Mouse (Mus musculus): ENCODE measurements at regions not wholly inside any gene's neighbourhood (a gene's known extent, or its start where the extent isn't known, plus 50 kb on each side); places are given as distances from the start of the nearest gene placed in this dataset.

DNA sequence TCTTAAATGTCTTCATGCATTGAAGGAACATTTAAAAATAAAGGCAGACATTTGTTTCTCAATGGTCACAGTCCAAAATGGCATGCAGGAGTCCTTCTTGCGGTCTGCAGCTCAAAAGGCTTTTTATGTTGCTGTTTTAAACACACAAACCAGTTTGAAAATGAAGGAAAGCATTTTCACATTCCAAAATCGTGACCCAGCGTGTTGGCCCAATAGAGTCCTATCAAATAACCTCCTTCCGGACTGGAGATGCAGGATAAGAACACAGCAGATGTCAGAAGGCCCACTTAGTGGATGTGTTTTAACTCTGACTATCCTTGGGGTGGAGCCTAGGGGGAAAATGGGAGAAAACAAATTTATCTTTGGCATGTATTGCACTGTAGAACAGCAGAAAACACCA is 263.4 kb upstream of the Pik3r1 start:
- Histone ChIP-seq H3K4me3 (replicated peaks; ENCODE audit: low read length) (no peak overlapping the region), H3K27me3 (ENCODE audit: insufficient read depth, low read length) (no peaks in the 10 kb centered on the region), H3K9me3 (ENCODE audit: low read length) (no peaks in the 10 kb centered on the region), H3K4me1 (replicated peaks; ENCODE audit: low read depth, low read length) (no peaks in the 10 kb centered on the region), H3K36me3 (ENCODE audit: insufficient read depth, low read length) (no peaks in the 10 kb centered on the region)
- TF ChIP-seq NANOG (IDR thresholded peaks at IDR 0.05; ENCODE audit: borderline replicate concordance, low read length) (no peak), CTCF (conservative IDR thresholded peaks at IDR 0.05; ENCODE audit: low read length) (no peak), POU5F1 (IDR thresholded peaks at IDR 0.05; ENCODE audit: borderline replicate concordance, low read length) (no peak)

GRCm38 (mm10) chr13:102034484-102034883 is 266.5 kb upstream of the Pik3r1 start:
- H3K9me3 ChIP-seq (ENCODE audit: low read length), result no peaks in the 10 kb centered on the region
- TF ChIP-seq CTCF (conservative IDR thresholded peaks at IDR 0.05; ENCODE audit: low read length) (no peak), POU5F1 (IDR thresholded peaks at IDR 0.05; ENCODE audit: borderline replicate concordance, low read length) (no peak), NANOG (IDR thresholded peaks at IDR 0.05; ENCODE audit: borderline replicate concordance, low read length) (no peak)
- no peak overlapping the region for H3K4me3 ChIP-seq (replicated peaks; ENCODE audit: low read length)
- no peaks in the 10 kb centered on the region for H3K36me3 ChIP-seq (ENCODE audit: insufficient read depth, low read length)
- no peaks in the 10 kb centered on the region for H3K4me1 ChIP-seq (replicated peaks; ENCODE audit: low read depth, low read length)
- H3K27me3 ChIP-seq (ENCODE audit: insufficient read depth, low read length), result no peaks in the 10 kb centered on the region

DNA sequence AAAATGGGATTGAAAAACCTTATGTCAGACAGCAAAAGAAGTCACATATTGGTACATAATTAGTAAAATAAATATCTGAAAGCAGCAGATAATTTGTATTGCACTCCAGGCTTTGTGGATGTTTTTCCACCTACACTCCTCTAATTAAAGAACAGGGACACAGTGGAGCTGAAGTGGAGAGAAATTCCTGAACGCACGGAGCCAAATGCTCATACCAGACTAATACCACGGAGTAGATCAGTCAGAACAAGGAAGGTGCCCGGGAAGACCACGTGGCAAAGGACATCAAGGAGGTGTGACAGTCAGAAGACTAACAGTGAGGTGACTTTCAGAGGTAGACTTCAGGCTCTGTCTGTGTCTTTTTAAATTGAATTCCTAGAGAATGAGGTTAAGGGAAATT is 268.0 kb upstream of the Pik3r1 start:
- Histone ChIP-seq H3K4me3 (replicated peaks; ENCODE audit: low read length) (no peak overlapping the region), H3K36me3 (ENCODE audit: insufficient read depth, low read length) (no peaks in the 10 kb centered on the region), H3K4me1 (replicated peaks; ENCODE audit: low read depth, low read length) (no peaks in the 10 kb centered on the region), H3K9me3 (ENCODE audit: low read length) (no peaks in the 10 kb centered on the region), H3K27me3 (ENCODE audit: insufficient read depth, low read length) (no peaks in the 10 kb centered on the region)
- no peak for TF ChIP-seq NANOG (IDR thresholded peaks at IDR 0.05; ENCODE audit: borderline replicate concordance, low read length)
- TF ChIP-seq POU5F1 (IDR thresholded peaks at IDR 0.05; ENCODE audit: borderline replicate concordance, low read length), result no peak
- TF ChIP-seq CTCF (conservative IDR thresholded peaks at IDR 0.05; ENCODE audit: low read length), result no peak

DNA sequence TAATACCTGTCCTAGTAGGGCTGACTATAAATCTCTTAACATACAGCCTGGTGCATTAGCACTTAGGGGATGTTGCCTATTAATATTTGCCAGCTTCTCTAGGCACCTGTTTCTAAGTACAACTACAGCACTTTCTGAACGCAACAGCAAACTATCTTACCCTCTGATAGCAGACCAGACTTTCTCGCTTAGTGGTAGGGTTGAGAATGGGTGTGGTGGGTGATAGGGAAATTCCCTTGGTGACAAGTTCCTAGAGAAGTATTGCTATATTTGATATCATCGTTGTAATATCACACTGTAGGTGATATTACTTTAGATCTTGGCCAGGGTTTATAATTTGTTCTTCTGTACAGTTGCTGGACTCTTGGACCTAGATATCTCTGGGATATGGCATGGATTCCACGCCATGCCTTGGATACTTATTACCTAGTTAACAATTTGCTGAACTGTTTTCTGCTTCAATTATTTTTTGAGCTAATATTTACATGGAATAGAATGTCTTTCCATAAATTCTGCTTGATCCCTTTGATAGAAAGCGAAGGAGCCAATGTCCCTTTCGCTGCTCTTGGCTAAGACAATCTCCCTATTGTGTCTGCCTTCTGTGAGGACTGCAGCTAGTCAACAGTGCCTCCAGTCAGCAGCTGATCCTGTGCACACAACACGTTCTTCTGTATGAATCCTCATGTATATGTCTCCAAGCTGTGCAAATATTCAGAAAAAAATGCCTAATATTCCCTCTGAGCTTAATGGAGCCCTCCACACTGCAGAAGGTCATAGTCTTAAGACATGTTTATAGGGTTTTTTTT is 269.0 kb upstream of the Pik3r1 start:
- H3K4me1 ChIP-seq (replicated peaks; ENCODE audit: low read depth, low read length), result no peaks in the 10 kb centered on the region
- TF ChIP-seq POU5F1 (IDR thresholded peaks at IDR 0.05; ENCODE audit: borderline replicate concordance, low read length) (no peak), CTCF (conservative IDR thresholded peaks at IDR 0.05; ENCODE audit: low read length) (no peak), NANOG (IDR thresholded peaks at IDR 0.05; ENCODE audit: borderline replicate concordance, low read length) (no peak)

GRCm38 (mm10) chr13:102060213-102060612 is 292.2 kb upstream of the Pik3r1 start:
- H3K4me3 ChIP-seq (replicated peaks; ENCODE audit: low read length), result no peak overlapping the region
- H3K36me3 ChIP-seq (ENCODE audit: insufficient read depth, low read length), result no peaks in the 10 kb centered on the region
- TF ChIP-seq NANOG (IDR thresholded peaks at IDR 0.05; ENCODE audit: borderline replicate concordance, low read length) (no peak), POU5F1 (IDR thresholded peaks at IDR 0.05; ENCODE audit: borderline replicate concordance, low read length) (no peak), CTCF (conservative IDR thresholded peaks at IDR 0.05; ENCODE audit: low read length) (no peak)
- no peaks in the 10 kb centered on the region for H3K9me3 ChIP-seq (ENCODE audit: low read length)
- no peaks in the 10 kb centered on the region for H3K4me1 ChIP-seq (replicated peaks; ENCODE audit: low read depth, low read length)
- H3K27me3 ChIP-seq (ENCODE audit: insufficient read depth, low read length), result no peaks in the 10 kb centered on the region

More for the DNA sequence above, 269.0 kb upstream of the Pik3r1 start:
- Histone ChIP-seq H3K27me3 (ENCODE audit: insufficient read depth, low read length) (no peaks in the 10 kb centered on the region), H3K4me3 (replicated peaks; ENCODE audit: low read length) (no peak overlapping the region), H3K9me3 (ENCODE audit: low read length) (no peaks in the 10 kb centered on the region), H3K36me3 (ENCODE audit: insufficient read depth, low read length) (no peaks in the 10 kb centered on the region)

DNA sequence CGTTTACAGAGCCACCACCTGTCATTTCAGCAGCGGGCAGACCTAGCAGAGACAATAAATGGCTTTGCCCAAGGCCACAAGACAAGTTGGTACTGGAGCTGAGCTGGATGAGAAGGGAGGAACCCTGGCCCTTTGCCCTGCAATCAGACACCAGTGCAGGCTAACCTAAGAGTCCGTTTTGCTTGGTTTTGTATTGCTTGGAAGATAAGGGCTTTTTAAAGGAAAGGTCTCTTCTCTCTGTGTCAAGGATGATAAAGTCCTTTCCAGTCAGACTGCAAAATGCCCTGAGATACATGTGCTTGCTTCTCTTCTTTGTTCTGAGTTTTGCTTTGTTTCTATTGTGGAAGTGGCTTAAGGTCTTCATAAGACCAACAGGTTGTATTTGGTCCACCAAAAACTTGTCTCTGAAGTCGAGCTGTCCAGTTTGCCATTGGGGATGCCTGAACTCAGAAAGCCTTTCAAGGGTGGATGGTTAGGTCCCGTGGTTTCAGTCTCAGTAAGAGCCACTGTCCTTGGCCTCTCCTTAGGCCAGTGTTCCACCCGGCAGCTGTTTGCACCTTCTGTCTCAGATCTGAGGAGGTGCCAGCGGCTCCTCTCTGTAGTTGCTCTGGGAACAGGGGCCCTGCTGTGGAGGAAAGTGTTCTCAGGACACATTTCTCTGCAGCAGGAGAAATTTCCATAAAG is 296.7 kb upstream of the Pik3r1 start:
- Histone ChIP-seq H3K27me3 (ENCODE audit: insufficient read depth, low read length) (no peaks in the 10 kb centered on the region), H3K9me3 (ENCODE audit: low read length) (no peaks in the 10 kb centered on the region), H3K36me3 (ENCODE audit: insufficient read depth, low read length) (no peaks in the 10 kb centered on the region), H3K4me1 (replicated peaks; ENCODE audit: low read depth, low read length) (no peaks in the 10 kb centered on the region), H3K4me3 (replicated peaks; ENCODE audit: low read length) (no peak overlapping the region)
- TF ChIP-seq NANOG (IDR thresholded peaks at IDR 0.05; ENCODE audit: borderline replicate concordance, low read length), result no peak

GRCm38 (mm10) chr13:102065274-102065640 is 297.2 kb upstream of the Pik3r1 start:
- H3K4me1 ChIP-seq (replicated peaks; ENCODE audit: low read depth, low read length), result no peaks in the 10 kb centered on the region
- no peak for TF ChIP-seq CTCF (conservative IDR thresholded peaks at IDR 0.05; ENCODE audit: low read length)
- no peak for TF ChIP-seq NANOG (IDR thresholded peaks at IDR 0.05; ENCODE audit: borderline replicate concordance, low read length)
- no peak for TF ChIP-seq POU5F1 (IDR thresholded peaks at IDR 0.05; ENCODE audit: borderline replicate concordance, low read length)
- H3K4me3 ChIP-seq (replicated peaks; ENCODE audit: low read length), result no peak overlapping the region
- no peaks in the 10 kb centered on the region for H3K36me3 ChIP-seq (ENCODE audit: insufficient read depth, low read length)
- H3K9me3 ChIP-seq (ENCODE audit: low read length), result no peaks in the 10 kb centered on the region
- H3K27me3 ChIP-seq (ENCODE audit: insufficient read depth, low read length), result no peaks in the 10 kb centered on the region

DNA sequence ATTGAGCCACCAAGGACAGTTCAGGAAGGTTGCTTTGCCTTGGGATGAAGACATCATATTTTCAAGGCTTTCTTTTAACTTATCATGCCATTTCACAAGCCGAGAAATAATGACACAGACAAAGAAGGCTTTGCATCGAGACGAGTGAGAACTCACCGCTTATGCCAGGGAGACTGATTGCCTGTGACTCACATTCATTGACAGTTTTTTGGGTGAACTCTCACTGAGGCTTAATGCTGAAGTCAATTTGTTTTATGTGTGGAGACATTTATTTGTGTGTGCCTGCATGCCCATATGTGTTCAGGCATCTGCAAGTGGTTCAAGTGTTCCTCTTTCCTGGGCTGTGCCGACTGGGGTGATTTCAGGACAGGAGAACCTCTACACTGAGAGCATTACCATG is 297.8 kb upstream of the Pik3r1 start:
- Histone ChIP-seq H3K36me3 (ENCODE audit: insufficient read depth, low read length) (no peaks in the 10 kb centered on the region), H3K4me1 (replicated peaks; ENCODE audit: low read depth, low read length) (no peaks in the 10 kb centered on the region), H3K27me3 (ENCODE audit: insufficient read depth, low read length) (no peaks in the 10 kb centered on the region), H3K4me3 (replicated peaks; ENCODE audit: low read length) (no peak overlapping the region), H3K9me3 (ENCODE audit: low read length) (no peaks in the 10 kb centered on the region)
- no peak for TF ChIP-seq NANOG (IDR thresholded peaks at IDR 0.05; ENCODE audit: borderline replicate concordance, low read length)
- TF ChIP-seq POU5F1 (IDR thresholded peaks at IDR 0.05; ENCODE audit: borderline replicate concordance, low read length), result no peak
- TF ChIP-seq CTCF (conservative IDR thresholded peaks at IDR 0.05; ENCODE audit: low read length), result no peak

All from E14TG2a.4 (cell line).